Mouse (Mus musculus): ENCODE measurements at regions not wholly inside any gene's neighbourhood (a gene's known extent, or its start where the extent isn't known, plus 50 kb on each side); places are given as distances from the start of the nearest gene placed in this dataset.

GRCm38 (mm10) chr5:101518791-101519547 is 145.8 kb downstream of the Nkx6-1 start:
- Histone ChIP-seq H3K27me3 (ENCODE audit: control insufficient read depth in 1 of 2, insufficient read depth in 2 of 2, low read length in 2 of 2) (no peaks in the 10 kb centered on the region), H3K27ac (ENCODE audit: control insufficient read depth, low read depth, low read length) (no peak overlapping the region), H3K9me3 (replicated peaks; ENCODE audit: insufficient read depth, low read length) (no peaks in the 10 kb centered on the region), H3K4me3 (ENCODE audit: control insufficient read depth in 1 of 2, insufficient read depth in 1 of 2, low read depth in 2 of 2, low read length in 2 of 2) (no peak overlapping the region), H3K9ac (ENCODE audit: control insufficient read depth, low read depth, low read length, poor library complexity, severe bottlenecking) (no peak overlapping the region), H3K4me1 (ENCODE audit: control insufficient read depth in 1 of 2, insufficient read depth in 2 of 2, low read length in 2 of 2) (no peaks in the 10 kb centered on the region), H3K79me2 (ENCODE audit: control insufficient read depth, insufficient read depth, low read length, poor library complexity) (no peaks in the 10 kb centered on the region), H3K36me3 (ENCODE audit: control insufficient read depth in 1 of 2, insufficient read depth in 2 of 2, low read length in 2 of 2) (no peaks in the 10 kb centered on the region)
- DNase-seq (ENCODE audit: low read depth, low spot score) = no peak
- TF ChIP-seq NELFE (IDR thresholded peaks at IDR 0.05; ENCODE audit: low read depth, low read length) = no peak

- TF ChIP-seq NELFE (IDR thresholded peaks at IDR 0.05; ENCODE audit: low read depth, low read length) (no peak), RAD21 (IDR thresholded peaks at IDR 0.05; ENCODE audit: low read depth, low read length) (no peak), USF2 (IDR thresholded peaks at IDR 0.05; ENCODE audit: borderline replicate concordance in 1 of 2, insufficient read depth in 1 of 2, low read depth in 1 of 2, low read length in 2 of 2) (no peak), RCOR1 (IDR thresholded peaks at IDR 0.05; ENCODE audit: low read depth, low read length) (no peak), EP300 (IDR thresholded peaks at IDR 0.05; ENCODE audit: low read depth in 1 of 2, low read length in 2 of 2) (no peak), TBP (IDR thresholded peaks at IDR 0.05; ENCODE audit: low read depth, low read length) (no peak), MAZ (IDR thresholded peaks at IDR 0.05; ENCODE audit: low read depth, low read length) (no peak), SIN3A (IDR thresholded peaks at IDR 0.05; ENCODE audit: low read length) (no peak), MAFK (IDR thresholded peaks at IDR 0.05; ENCODE audit: borderline replicate concordance, low read depth, low read length) (no peak), MXI1 (IDR thresholded peaks at IDR 0.05; ENCODE audit: low read depth, low read length) (no peak), POLR2AphosphoS2 (IDR thresholded peaks at IDR 0.05; ENCODE audit: low read length) (no peak), ZMIZ1 (IDR thresholded peaks at IDR 0.05; ENCODE audit: low read depth, low read length) (no peak), POLR2A (IDR thresholded peaks at IDR 0.05; ENCODE audit: control insufficient read depth in 1 of 2, insufficient read depth in 1 of 2, low read depth in 1 of 2, low read length in 2 of 2, poor library complexity in 1 of 2) (no peak), E2F4 (IDR thresholded peaks at IDR 0.05; ENCODE audit: borderline replicate concordance, low read depth, low read length) (no peak), MYC (IDR thresholded peaks at IDR 0.05; ENCODE audit: low read depth, low read length) (no peak)
- no peaks in the 10 kb centered on the region for H3K4me1 ChIP-seq (ENCODE audit: control insufficient read depth in 1 of 2, insufficient read depth in 2 of 2, low read length in 2 of 2)
- no peak overlapping the region for H3K4me3 ChIP-seq (ENCODE audit: control insufficient read depth in 1 of 2, insufficient read depth in 1 of 2, low read depth in 2 of 2, low read length in 2 of 2)
- no peak overlapping the region for H3K9ac ChIP-seq (ENCODE audit: control insufficient read depth, low read depth, low read length, poor library complexity, severe bottlenecking)
- H3K9me3 ChIP-seq (replicated peaks; ENCODE audit: insufficient read depth, low read length) = no peaks in the 10 kb centered on the region
- DNase-seq (ENCODE audit: low read depth, low spot score) = no peak
- no peaks in the 10 kb centered on the region for H3K79me2 ChIP-seq (ENCODE audit: control insufficient read depth, insufficient read depth, low read length, poor library complexity)
- H3K27ac ChIP-seq (ENCODE audit: control insufficient read depth, low read depth, low read length) = no peak overlapping the region
- no peaks in the 10 kb centered on the region for H3K36me3 ChIP-seq (ENCODE audit: control insufficient read depth in 1 of 2, insufficient read depth in 2 of 2, low read length in 2 of 2)
- no peaks in the 10 kb centered on the region for H3K27me3 ChIP-seq (ENCODE audit: control insufficient read depth in 1 of 2, insufficient read depth in 2 of 2, low read length in 2 of 2)
Measured at GRCm38 (mm10) chr5:101497698-101498048, 167.1 kb downstream of the Nkx6-1 start.
